Mouse (Mus musculus): ENCODE measurements around the gene Gm17660. TPM values are rescaled to one million over a fixed set of nuclear protein-coding genes. Genes with fewer than 3 reads are reported as not detected.

Gm17660 gene
- not detected in 2 replicates for polyA plus RNA-seq (2015; fragmentation: Nextera tagmentation; extraction: Ambion mirVana)

GRCm38 (mm10) chr5:104077508-104077907 is at the start of gene Gm17660:
Gm17660 (minus strand) TSS chr5:104077608.
- H3K9me3 ChIP-seq (replicated peaks; ENCODE audit: low read length): no peaks in the 10 kb centered on the region
- no peak for DNase-seq (ENCODE audit: low spot score)
- ATAC-seq (replicated peaks; ENCODE audit: low FRiP score, low read depth): no peak
- no peak within 1 kb of the TSS for H3K4me3 ChIP-seq (replicated peaks; ENCODE audit: low read depth, low read length)
- H3K4me1 ChIP-seq (replicated peaks; ENCODE audit: insufficient read depth, low read length): 0 out of 2 replicates have a peak, but pooled peaks cover 2% of the 10 kb centered on the region
- H3K36me3 ChIP-seq (ENCODE audit: insufficient read depth, low read length): no peaks in the 10 kb centered on the region
- H3K27ac ChIP-seq: no peak within 1 kb of the TSS
- H3K27me3 ChIP-seq (ENCODE audit: insufficient read depth, low read length): no peaks in the 10 kb centered on the region
- H3K4me2 ChIP-seq (ENCODE audit: low read length): no peak within 1 kb of the TSS
- TF ChIP-seq CTCF (IDR thresholded peaks at IDR 0.05; ENCODE audit: low read depth): no peak
- H3K9ac ChIP-seq (ENCODE audit: low read depth, low read length): no peak within 1 kb of the TSS
- 91% methylated on average over 7 of the region's 7 CpGs for WGBS

GRCm38 (mm10) chr5:104126561-104127320 is 49.3 kb upstream of the Gm17660 start:
- ATAC-seq (replicated peaks; ENCODE audit: low FRiP score, low read depth) (no peak), DNase-seq (ENCODE audit: low spot score) (no peak)
- no peaks in the 10 kb centered on the region for H3K36me3 ChIP-seq (ENCODE audit: insufficient read depth, low read length)
- H3K4me2 ChIP-seq (ENCODE audit: low read length): no peak overlapping the region
- no peak overlapping the region for H3K4me3 ChIP-seq (replicated peaks; ENCODE audit: low read depth, low read length)
- WGBS: 75% methylated on average over 12 of the region's 12 CpGs
- no peak overlapping the region for H3K9ac ChIP-seq (ENCODE audit: low read depth, low read length)
- no peaks in the 10 kb centered on the region for H3K9me3 ChIP-seq (replicated peaks; ENCODE audit: low read length)
- no peaks in the 10 kb centered on the region for H3K27me3 ChIP-seq (ENCODE audit: insufficient read depth, low read length)
- no peak overlapping the region for H3K27ac ChIP-seq
- H3K4me1 ChIP-seq (replicated peaks; ENCODE audit: insufficient read depth, low read length): peaks cover 12% of the 10 kb centered on the region; the same call in 1 of the 2 replicates
- TF ChIP-seq CTCF (IDR thresholded peaks at IDR 0.05; ENCODE audit: low read depth): no peak

DNA sequence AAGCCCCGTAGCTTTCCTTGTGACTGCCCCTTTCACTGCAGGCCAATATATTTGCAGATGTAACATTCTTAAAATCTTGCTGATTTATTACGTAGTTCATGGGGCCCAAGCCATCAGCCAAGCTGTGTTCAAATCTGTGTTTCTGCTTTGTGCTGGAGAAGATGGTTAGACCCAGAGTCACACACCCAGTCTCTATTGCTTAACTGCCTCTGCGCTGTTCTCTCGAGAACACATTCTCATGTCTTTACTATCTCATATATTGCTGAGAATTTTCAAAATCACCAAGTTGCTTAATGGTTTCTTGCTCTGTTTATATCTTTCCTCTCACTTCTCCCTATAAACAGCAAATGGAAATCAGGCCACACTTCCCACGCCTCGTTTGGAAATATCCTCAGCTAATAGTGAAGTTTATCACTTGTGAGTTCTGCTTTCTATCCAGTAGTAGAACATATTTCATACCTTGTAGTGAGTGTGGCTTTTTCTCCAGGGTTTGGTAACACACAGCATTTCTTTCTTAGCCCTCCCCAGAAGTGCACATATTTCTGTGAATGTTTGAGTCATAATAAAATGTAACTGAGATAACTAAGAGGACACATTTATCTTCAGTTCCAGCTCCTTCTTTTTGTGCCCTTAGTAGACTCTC is 46.7 kb upstream of the Gm17660 start:
- no peak for ATAC-seq (replicated peaks; ENCODE audit: low FRiP score, low read depth)
- WGBS: 68% methylated on average over 6 of the region's 6 CpGs
- H3K4me3 ChIP-seq (replicated peaks; ENCODE audit: low read depth, low read length): no peak overlapping the region

DNA sequence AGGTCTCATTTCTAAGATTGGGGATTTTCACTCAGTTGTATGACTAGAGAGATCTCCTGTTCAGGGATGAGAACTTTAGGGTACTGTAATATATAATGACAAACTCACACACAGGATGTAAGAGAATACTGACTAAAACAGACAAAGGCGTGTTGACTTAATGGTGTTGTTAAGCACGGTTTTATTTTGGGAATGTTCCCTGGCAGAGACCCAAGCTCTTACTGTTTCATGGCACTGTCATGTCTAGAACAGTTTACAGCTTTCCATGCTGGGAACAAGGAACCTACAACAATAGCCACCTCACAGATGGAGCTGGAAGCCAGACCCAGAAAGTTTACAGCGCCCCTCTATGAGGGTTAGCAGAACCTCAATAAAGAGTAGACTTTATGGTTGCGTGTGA is 38.5 kb upstream of the Gm17660 start:
- H3K4me2 ChIP-seq (ENCODE audit: low read length): no peak overlapping the region
- H3K9ac ChIP-seq (ENCODE audit: low read depth, low read length): no peak overlapping the region
- 64% methylated on average over 4 of the region's 4 CpGs for WGBS
- no peaks in the 10 kb centered on the region for H3K36me3 ChIP-seq (ENCODE audit: insufficient read depth, low read length)
- DNase-seq (ENCODE audit: low spot score) (peak; percentile 63), ATAC-seq (replicated peaks; ENCODE audit: low FRiP score, low read depth) (no peak)
- no peaks in the 10 kb centered on the region for H3K27me3 ChIP-seq (ENCODE audit: insufficient read depth, low read length)
- no peak overlapping the region for H3K4me3 ChIP-seq (replicated peaks; ENCODE audit: low read depth, low read length)
- peaks cover 5% of the 10 kb centered on the region for H3K4me1 ChIP-seq (replicated peaks; ENCODE audit: insufficient read depth, low read length)
- H3K27ac ChIP-seq: peak overlapping the region; percentile 48
- H3K9me3 ChIP-seq (replicated peaks; ENCODE audit: low read length): no peaks in the 10 kb centered on the region
- no peak for TF ChIP-seq CTCF (IDR thresholded peaks at IDR 0.05; ENCODE audit: low read depth)

More for the DNA sequence above, 46.7 kb upstream of the Gm17660 start:
- H3K9ac ChIP-seq (ENCODE audit: low read depth, low read length): no peak overlapping the region
- peaks cover 12% of the 10 kb centered on the region; the same call in 1 of the 2 replicates for H3K4me1 ChIP-seq (replicated peaks; ENCODE audit: insufficient read depth, low read length)
- no peak for TF ChIP-seq CTCF (IDR thresholded peaks at IDR 0.05; ENCODE audit: low read depth)
- no peaks in the 10 kb centered on the region for H3K9me3 ChIP-seq (replicated peaks; ENCODE audit: low read length)
- no peak for DNase-seq (ENCODE audit: low spot score)
- no peaks in the 10 kb centered on the region for H3K36me3 ChIP-seq (ENCODE audit: insufficient read depth, low read length)
- no peak overlapping the region for H3K4me2 ChIP-seq (ENCODE audit: low read length)
- no peak overlapping the region for H3K27ac ChIP-seq
- H3K27me3 ChIP-seq (ENCODE audit: insufficient read depth, low read length): no peaks in the 10 kb centered on the region

GRCm38 (mm10) chr5:104115118-104115517 is 37.7 kb upstream of the Gm17660 start:
- 61% methylated on average over 14 of the region's 14 CpGs for WGBS
- ATAC-seq (replicated peaks; ENCODE audit: low FRiP score, low read depth) (no peak), DNase-seq (ENCODE audit: low spot score) (peak; percentile 81)
- no peaks in the 10 kb centered on the region for H3K9me3 ChIP-seq (replicated peaks; ENCODE audit: low read length)
- no peak for TF ChIP-seq CTCF (IDR thresholded peaks at IDR 0.05; ENCODE audit: low read depth)
- H3K9ac ChIP-seq (ENCODE audit: low read depth, low read length): no peak overlapping the region
- no peaks in the 10 kb centered on the region for H3K27me3 ChIP-seq (ENCODE audit: insufficient read depth, low read length)
- H3K4me2 ChIP-seq (ENCODE audit: low read length): no peak overlapping the region
- H3K36me3 ChIP-seq (ENCODE audit: insufficient read depth, low read length): no peaks in the 10 kb centered on the region
- H3K4me1 ChIP-seq (replicated peaks; ENCODE audit: insufficient read depth, low read length): peaks cover 10% of the 10 kb centered on the region
- H3K27ac ChIP-seq: peak overlapping the region; percentile 76
- no peak overlapping the region for H3K4me3 ChIP-seq (replicated peaks; ENCODE audit: low read depth, low read length)

- Histone ChIP-seq H3K9me3 (replicated peaks; ENCODE audit: low read length) (no peaks in the 10 kb centered on the region), H3K9ac (ENCODE audit: low read depth, low read length) (peak within 1 kb of the TSS; percentile 42), H3K4me2 (ENCODE audit: low read length) (peak within 1 kb of the TSS; percentile 49), H3K36me3 (ENCODE audit: insufficient read depth, low read length) (no peaks in the 10 kb centered on the region), H3K27ac (peak within 1 kb of the TSS; percentile 76), H3K4me3 (replicated peaks; ENCODE audit: low read depth, low read length) (peak within 1 kb of the TSS; percentile 23), H3K4me1 (replicated peaks; ENCODE audit: insufficient read depth, low read length) (peaks cover 17% of the 10 kb centered on the region), H3K27me3 (ENCODE audit: insufficient read depth, low read length) (no peaks in the 10 kb centered on the region)
- no peak for TF ChIP-seq CTCF (IDR thresholded peaks at IDR 0.05; ENCODE audit: low read depth)
- peak; percentile 78 for DNase-seq (ENCODE audit: low spot score)
- WGBS: 11% methylated on average over 15 of the region's 15 CpGs
- ATAC-seq (replicated peaks; ENCODE audit: low FRiP score, low read depth): no peak
Measured at GRCm38 (mm10) chr5:104113491-104114172, 36.2 kb upstream of the Gm17660 start, which contains the start of gene Sparcl1. Sparcl1 (minus strand) TSS chr5:104113733.
